Mouse (Mus musculus) bone marrow macrophage, adult 2 months (primary cell): ENCODE results near the gene Slc36a1. TPM values are rescaled to one million over a fixed set of nuclear protein-coding genes. Genes with fewer than 3 reads are reported as not detected.

Experiments used
- H3K27ac ChIP-seq: 2 replicates; pipeline ENCODE4 v1.5.1; 2012; ENCODE audit warnings: low read depth, low read length; ENCODE audit not compliant: insufficient read depth
- H3K4me1 ChIP-seq: 2 replicates; pipeline ENCODE4 v1.6.1; 2012; ENCODE audit warnings: low read length; ENCODE audit not compliant: control insufficient read depth, insufficient read depth
- H3K4me3 ChIP-seq: 2 replicates; pipeline ENCODE4 v1.5.1; 2012; ENCODE audit warnings: mild to moderate bottlenecking, low read length, moderate library complexity; ENCODE audit not compliant: insufficient read depth
- CTCF ChIP-seq: IDR thresholded peaks from 2 replicates; pipeline ENCODE4 v1.5.1; 2012; ENCODE audit warnings: low read depth, mild to moderate bottlenecking, low read length, moderate library complexity
- POLR2A ChIP-seq: IDR thresholded peaks from 2 replicates; pipeline ENCODE4 v1.6.1; 2012; ENCODE audit warnings: mild to moderate bottlenecking, low read depth, low read length, borderline replicate concordance
- polyA plus RNA-seq: library from polyadenylated mRNA; stranded (reverse); fragments of >200 nt; gene quantifications from 2 replicates; pipeline ENCODE4 v1.2.4, GENCODE M21; 2012; ENCODE audit not compliant: missing spikeins, insufficient read depth, insufficient read length

The Slc36a1 gene
- polyA plus RNA-seq, 1 experiment: 38.7 TPM

GRCm38 (mm10) chr11:55178830-55179229 lies 25.3 kb upstream of the Slc36a1 start:
- H3K27ac ChIP-seq: no peak overlapping the region
- TF ChIP-seq POLR2A (no peak), CTCF (no peak)
- H3K4me1 ChIP-seq: peaks cover 14% of the 10 kb centered on the region
- H3K4me3 ChIP-seq: no peak overlapping the region

- TF ChIP-seq CTCF (no peak), POLR2A (no peak)
Observed at GRCm38 (mm10) chr11:55179856-55180255, 24.3 kb upstream of the Slc36a1 start.

GRCm38 (mm10) chr11:55183124-55183523 lies 21.0 kb upstream of the Slc36a1 start:
- Histone ChIP-seq H3K27ac (no peak overlapping the region), H3K4me1 (peaks cover 47% of the 10 kb centered on the region), H3K4me3 (no peak overlapping the region)
- TF ChIP-seq POLR2A: no peak

More at GRCm38 (mm10) chr11:55179856-55180255, 24.3 kb upstream of the Slc36a1 start:
- peaks cover 22% of the 10 kb centered on the region for H3K4me1 ChIP-seq
- no peak overlapping the region for H3K27ac ChIP-seq
- H3K4me3 ChIP-seq: no peak overlapping the region

- Histone ChIP-seq H3K4me3 (no peak overlapping the region), H3K4me1 (peaks cover 47% of the 10 kb centered on the region), H3K27ac (no peak overlapping the region)
- TF ChIP-seq CTCF: no peak
- TF ChIP-seq POLR2A: no peak
Observed at GRCm38 (mm10) chr11:55184246-55184645, 19.9 kb upstream of the Slc36a1 start.

- Histone ChIP-seq H3K4me3 (no peak within 1 kb of the TSS), H3K4me1 (peaks cover 43% of the 10 kb centered on the region), H3K27ac (no peak within 1 kb of the TSS)
- TF ChIP-seq CTCF: no peak
- no peak for TF ChIP-seq POLR2A
Observed at GRCm38 (mm10) chr11:55184733-55185291, 19.3 kb upstream of the Slc36a1 start, which contains the start of gene Slc36a2. Gene Slc36a2 (minus strand): TSS chr11:55185077.

GRCm38 (mm10) chr11:55187292-55187691 lies 16.9 kb upstream of the Slc36a1 start:
- TF ChIP-seq POLR2A (no peak), CTCF (no peak)
- Histone ChIP-seq H3K4me3 (no peak overlapping the region), H3K27ac (no peak overlapping the region), H3K4me1 (peaks cover 38% of the 10 kb centered on the region)

GRCm38 (mm10) chr11:55187777-55188176 lies 16.4 kb upstream of the Slc36a1 start:
- TF ChIP-seq CTCF: no peak
- no peak for TF ChIP-seq POLR2A
- Histone ChIP-seq H3K4me1 (peaks cover 38% of the 10 kb centered on the region), H3K4me3 (no peak overlapping the region), H3K27ac (no peak overlapping the region)

- no peak overlapping the region for H3K4me3 ChIP-seq
- no peak overlapping the region for H3K27ac ChIP-seq
- H3K4me1 ChIP-seq: peaks cover 28% of the 10 kb centered on the region
- TF ChIP-seq POLR2A (no peak), CTCF (no peak)
Observed at GRCm38 (mm10) chr11:55190216-55190615, 13.9 kb upstream of the Slc36a1 start.

GRCm38 (mm10) chr11:55197086-55197485 lies 7.1 kb upstream of the Slc36a1 start:
- no peak for TF ChIP-seq CTCF
- no peak for TF ChIP-seq POLR2A
- H3K27ac ChIP-seq: no peak overlapping the region
- H3K4me1 ChIP-seq: peaks cover 12% of the 10 kb centered on the region
- H3K4me3 ChIP-seq: no peak overlapping the region

- Histone ChIP-seq H3K27ac (no peak overlapping the region), H3K4me1 (peaks cover 12% of the 10 kb centered on the region), H3K4me3 (no peak overlapping the region)
- TF ChIP-seq POLR2A (no peak), CTCF (no peak)
Observed at GRCm38 (mm10) chr11:55197740-55198510, 6.2 kb upstream of the Slc36a1 start.

GRCm38 (mm10) chr11:55204602-55205001 lies 452 bp downstream of the Slc36a1 start:
- Histone ChIP-seq H3K4me1 (peaks cover 25% of the 10 kb centered on the region), H3K4me3 (peak overlapping the region; percentile 98), H3K27ac (peak overlapping the region; percentile 18; the same call in 1 of the 2 replicates)
- TF ChIP-seq POLR2A (no peak), CTCF (no peak)
